Mouse (Mus musculus): ENCODE measurements around the gene Gm17334. TPM values are rescaled to one million over a fixed set of nuclear protein-coding genes. Genes with fewer than 3 reads are reported as not detected.

Gm17334 gene
- polyA plus RNA-seq, 1 experiment from 2014 or later = not detected

Small RNAs within 50 kb of the gene (microRNA-seq; reads per million reads assigned to microRNA genes)
- gene Mir7671 = not detected

Other genes with a start within 250 kb of the Gm17334 start
- 72.0 and 79.4 TPM in 2 replicates for gene Kif3a, start 205.8 kb downstream of the Gm17334 start, polyA plus RNA-seq (2014; fragmentation: Nextera tagmentation; extraction: Ambion mirVana)
- gene Il4, start 154.5 kb downstream of the Gm17334 start, polyA plus RNA-seq (2014; fragmentation: Nextera tagmentation; extraction: Ambion mirVana) = 0.88 and 2.1 TPM in 2 replicates
- not detected in 2 replicates for gene Il13, start 138.5 kb downstream of the Gm17334 start, polyA plus RNA-seq (2014; fragmentation: Nextera tagmentation; extraction: Ambion mirVana)
- gene Rad50, start 65.9 kb downstream of the Gm17334 start, polyA plus RNA-seq (2014; fragmentation: Nextera tagmentation; extraction: Ambion mirVana) = 26.4 and 28.7 TPM in 2 replicates
- 0.09 TPM in 1 of 2 replicates, not detected in the other for gene Il5, start 52.4 kb downstream of the Gm17334 start, polyA plus RNA-seq (2014; fragmentation: Nextera tagmentation; extraction: Ambion mirVana)
- gene Irf1, start 3.2 kb downstream of the Gm17334 start, polyA plus RNA-seq (2014; fragmentation: Nextera tagmentation; extraction: Ambion mirVana) = 8.0 and 8.9 TPM in 2 replicates
- gene Gm12216, start 86.1 kb upstream of the Gm17334 start, polyA plus RNA-seq (2014; fragmentation: Nextera tagmentation; extraction: Ambion mirVana) = 0.47 TPM in 1 of 2 replicates, not detected in the other
- 5.3 and 6.6 TPM in 2 replicates for gene Slc22a5, start 118.5 kb upstream of the Gm17334 start, polyA plus RNA-seq (2014; fragmentation: Nextera tagmentation; extraction: Ambion mirVana)
- gene Slc22a21, start 207.1 kb upstream of the Gm17334 start, polyA plus RNA-seq (2014; fragmentation: Nextera tagmentation; extraction: Ambion mirVana) = 2.6 and 2.9 TPM in 2 replicates